Mouse (Mus musculus): ENCODE measurements around the gene Plpp2.

Plpp2 gene

GRCm38 (mm10) chr10:79548971-79549723 lies 15.6 kb upstream of the Plpp2 start:
- DNase-seq: peak; percentile 1

GRCm38 (mm10) chr10:79548546-79548945 lies 14.9 kb upstream of the Plpp2 start:
- peak; percentile 2 for DNase-seq

GRCm38 (mm10) chr10:79547148-79547675 lies 13.6 kb upstream of the Plpp2 start:
- DNase-seq: no peak

- no peak for DNase-seq
These were observed 12.9 kb upstream of the Plpp2 start for GRCm38 (mm10) chr10:79546483-79546882.

- no peak for DNase-seq
These were observed 12.3 kb upstream of the Plpp2 start for GRCm38 (mm10) chr10:79545891-79546290.

GRCm38 (mm10) chr10:79544631-79545030 lies 11.0 kb upstream of the Plpp2 start:
- no peak for DNase-seq

- no peak for DNase-seq
These were observed 10.4 kb upstream of the Plpp2 start for GRCm38 (mm10) chr10:79543884-79544597.

- no peak for DNase-seq
These were observed 8.6 kb upstream of the Plpp2 start for GRCm38 (mm10) chr10:79542171-79542570.

GRCm38 (mm10) chr10:79541522-79541921 lies 7.9 kb upstream of the Plpp2 start:
- DNase-seq: no peak

- no peak for DNase-seq
These were observed 7.2 kb upstream of the Plpp2 start for GRCm38 (mm10) chr10:79540746-79541145.

GRCm38 (mm10) chr10:79539701-79540495 lies 6.3 kb upstream of the Plpp2 start:
- no peak for DNase-seq

- DNase-seq: no peak
These were observed 5.3 kb upstream of the Plpp2 start for GRCm38 (mm10) chr10:79538873-79539272.

GRCm38 (mm10) chr10:79538323-79538722 lies 4.7 kb upstream of the Plpp2 start:
- no peak for DNase-seq

GRCm38 (mm10) chr10:79537781-79538180 lies 4.2 kb upstream of the Plpp2 start:
- no peak for DNase-seq

GRCm38 (mm10) chr10:79537271-79537670 lies 3.7 kb upstream of the Plpp2 start:
- DNase-seq: no peak

- DNase-seq: no peak
These were observed 3.0 kb upstream of the Plpp2 start for GRCm38 (mm10) chr10:79536461-79537080.

- no peak for DNase-seq
These were observed 1.8 kb upstream of the Plpp2 start for GRCm38 (mm10) chr10:79535431-79535830.

GRCm38 (mm10) chr10:79534426-79534825 lies 830 bp upstream of the Plpp2 start:
- no peak for DNase-seq

- DNase-seq: no peak
These were observed 918 bp downstream of the Plpp2 start for GRCm38 (mm10) chr10:79532678-79533077.

- peak; percentile 1 for DNase-seq
These were observed 2.0 kb downstream of the Plpp2 start for GRCm38 (mm10) chr10:79531593-79531992.

- DNase-seq: peak; percentile 2
These were observed 2.9 kb downstream of the Plpp2 start for GRCm38 (mm10) chr10:79530721-79531120.

- no peak for DNase-seq
These were observed 3.4 kb downstream of the Plpp2 start for GRCm38 (mm10) chr10:79530241-79530640.

- no peak for DNase-seq
These were observed 5.5 kb downstream of the Plpp2 start for GRCm38 (mm10) chr10:79528081-79528480.
